Mouse (Mus musculus): ENCODE results near the gene Cnga4. TPM values are rescaled to one million over a fixed set of nuclear protein-coding genes. Genes with fewer than 3 reads are reported as not detected.

The Cnga4 gene
- not detected for polyA plus RNA-seq (2014; fragmentation: Illumina TruSeq; extraction: RNeasy Lipid Tissue Mini Kit (QIAGEN cat#74804); ENCODE audit: low read depth, low replicate concordance)

GRCm38 (mm10) chr7:105404268-105404667 lies at the start of gene Cnga4:
TSS of gene Cnga4 (plus strand) at chr7:105404568.

GRCm38 (mm10) chr7:105367930-105368329 lies 36.4 kb upstream of the Cnga4 start, which contains the start of gene Olfr692:
TSS of gene Olfr692 (plus strand) at chr7:105368230.

GRCm38 (mm10) chr7:105374866-105375265 lies 29.5 kb upstream of the Cnga4 start, which contains the start of gene Gm5901:
TSS of gene Gm5901 (plus strand) at chr7:105375038.

GRCm38 (mm10) chr7:105399935-105400624 lies 4.3 kb upstream of the Cnga4 start, which contains the start of gene Fam160a2:
TSS of gene Fam160a2 (minus strand) at chr7:105400054.

GRCm38 (mm10) chr7:105425424-105426043 lies 21.2 kb downstream of the Cnga4 start, which contains the start of gene Cckbr:
TSS of gene Cckbr (plus strand) at chr7:105425731.

Other genes with a start within 250 kb of the Cnga4 start
- not detected for gene Olfr684, start 240.9 kb upstream of the Cnga4 start, polyA plus RNA-seq (2014; fragmentation: Illumina TruSeq; extraction: RNeasy Lipid Tissue Mini Kit (QIAGEN cat#74804); ENCODE audit: low read depth, low replicate concordance)
- not detected for gene Olfr685, start 218.6 kb upstream of the Cnga4 start, polyA plus RNA-seq (2014; fragmentation: Illumina TruSeq; extraction: RNeasy Lipid Tissue Mini Kit (QIAGEN cat#74804); ENCODE audit: low read depth, low replicate concordance)
- gene Olfr686, start 197.1 kb upstream of the Cnga4 start, polyA plus RNA-seq (2014; fragmentation: Illumina TruSeq; extraction: RNeasy Lipid Tissue Mini Kit (QIAGEN cat#74804); ENCODE audit: low read depth, low replicate concordance): not detected
- not detected for gene Olfr688, start 116.5 kb upstream of the Cnga4 start, polyA plus RNA-seq (2014; fragmentation: Illumina TruSeq; extraction: RNeasy Lipid Tissue Mini Kit (QIAGEN cat#74804); ENCODE audit: low read depth, low replicate concordance)
- gene Olfr689, start 93.4 kb upstream of the Cnga4 start, polyA plus RNA-seq (2014; fragmentation: Illumina TruSeq; extraction: RNeasy Lipid Tissue Mini Kit (QIAGEN cat#74804); ENCODE audit: low read depth, low replicate concordance): not detected
- not detected for gene Olfr690, start 70.5 kb upstream of the Cnga4 start, polyA plus RNA-seq (2014; fragmentation: Illumina TruSeq; extraction: RNeasy Lipid Tissue Mini Kit (QIAGEN cat#74804); ENCODE audit: low read depth, low replicate concordance)
- gene Olfr691, start 62.3 kb upstream of the Cnga4 start, polyA plus RNA-seq (2014; fragmentation: Illumina TruSeq; extraction: RNeasy Lipid Tissue Mini Kit (QIAGEN cat#74804); ENCODE audit: low read depth, low replicate concordance): not detected
- gene Olfr692, start 36.3 kb upstream of the Cnga4 start, polyA plus RNA-seq (2014; fragmentation: Illumina TruSeq; extraction: RNeasy Lipid Tissue Mini Kit (QIAGEN cat#74804); ENCODE audit: low read depth, low replicate concordance): not detected
- not detected for gene Gm5901, start 29.5 kb upstream of the Cnga4 start, polyA plus RNA-seq (2014; fragmentation: Illumina TruSeq; extraction: RNeasy Lipid Tissue Mini Kit (QIAGEN cat#74804); ENCODE audit: low read depth, low replicate concordance)
- gene Fam160a2, start 4.5 kb upstream of the Cnga4 start, polyA plus RNA-seq (2014; fragmentation: Illumina TruSeq; extraction: RNeasy Lipid Tissue Mini Kit (QIAGEN cat#74804); ENCODE audit: low read depth, low replicate concordance): 4.8 TPM
- not detected for gene Cckbr, start 21.2 kb downstream of the Cnga4 start, polyA plus RNA-seq (2014; fragmentation: Illumina TruSeq; extraction: RNeasy Lipid Tissue Mini Kit (QIAGEN cat#74804); ENCODE audit: low read depth, low replicate concordance)
- gene Cavin3, start 77.7 kb downstream of the Cnga4 start, polyA plus RNA-seq (2014; fragmentation: Illumina TruSeq; extraction: RNeasy Lipid Tissue Mini Kit (QIAGEN cat#74804); ENCODE audit: low read depth, low replicate concordance): not detected
- 7.1 TPM for gene Smpd1, start 149.8 kb downstream of the Cnga4 start, polyA plus RNA-seq (2014; fragmentation: Illumina TruSeq; extraction: RNeasy Lipid Tissue Mini Kit (QIAGEN cat#74804); ENCODE audit: low read depth, low replicate concordance)
- gene Apbb1, start 177.1 kb downstream of the Cnga4 start, polyA plus RNA-seq (2014; fragmentation: Illumina TruSeq; extraction: RNeasy Lipid Tissue Mini Kit (QIAGEN cat#74804); ENCODE audit: low read depth, low replicate concordance): not detected
- gene Hpx, start 195.6 kb downstream of the Cnga4 start, polyA plus RNA-seq (2014; fragmentation: Illumina TruSeq; extraction: RNeasy Lipid Tissue Mini Kit (QIAGEN cat#74804); ENCODE audit: low read depth, low replicate concordance): 787 TPM
- gene Trim3, start 229.0 kb downstream of the Cnga4 start, polyA plus RNA-seq (2014; fragmentation: Illumina TruSeq; extraction: RNeasy Lipid Tissue Mini Kit (QIAGEN cat#74804); ENCODE audit: low read depth, low replicate concordance): 2.9 TPM
- 18.6 TPM for gene Timm10b, start 235.5 kb downstream of the Cnga4 start, polyA plus RNA-seq (2014; fragmentation: Illumina TruSeq; extraction: RNeasy Lipid Tissue Mini Kit (QIAGEN cat#74804); ENCODE audit: low read depth, low replicate concordance)
- gene Arfip2, start 235.8 kb downstream of the Cnga4 start, polyA plus RNA-seq (2014; fragmentation: Illumina TruSeq; extraction: RNeasy Lipid Tissue Mini Kit (QIAGEN cat#74804); ENCODE audit: low read depth, low replicate concordance): 3.3 TPM
- gene Gm45799, start 236.0 kb downstream of the Cnga4 start, polyA plus RNA-seq (2014; fragmentation: Illumina TruSeq; extraction: RNeasy Lipid Tissue Mini Kit (QIAGEN cat#74804); ENCODE audit: low read depth, low replicate concordance): 2.8 TPM
- gene Dnhd1, start 246.3 kb downstream of the Cnga4 start, polyA plus RNA-seq (2014; fragmentation: Illumina TruSeq; extraction: RNeasy Lipid Tissue Mini Kit (QIAGEN cat#74804); ENCODE audit: low read depth, low replicate concordance): 1.4 TPM